Mouse (Mus musculus): ENCODE data around the gene Cyb561d2.

Cyb561d2 gene

DNA sequence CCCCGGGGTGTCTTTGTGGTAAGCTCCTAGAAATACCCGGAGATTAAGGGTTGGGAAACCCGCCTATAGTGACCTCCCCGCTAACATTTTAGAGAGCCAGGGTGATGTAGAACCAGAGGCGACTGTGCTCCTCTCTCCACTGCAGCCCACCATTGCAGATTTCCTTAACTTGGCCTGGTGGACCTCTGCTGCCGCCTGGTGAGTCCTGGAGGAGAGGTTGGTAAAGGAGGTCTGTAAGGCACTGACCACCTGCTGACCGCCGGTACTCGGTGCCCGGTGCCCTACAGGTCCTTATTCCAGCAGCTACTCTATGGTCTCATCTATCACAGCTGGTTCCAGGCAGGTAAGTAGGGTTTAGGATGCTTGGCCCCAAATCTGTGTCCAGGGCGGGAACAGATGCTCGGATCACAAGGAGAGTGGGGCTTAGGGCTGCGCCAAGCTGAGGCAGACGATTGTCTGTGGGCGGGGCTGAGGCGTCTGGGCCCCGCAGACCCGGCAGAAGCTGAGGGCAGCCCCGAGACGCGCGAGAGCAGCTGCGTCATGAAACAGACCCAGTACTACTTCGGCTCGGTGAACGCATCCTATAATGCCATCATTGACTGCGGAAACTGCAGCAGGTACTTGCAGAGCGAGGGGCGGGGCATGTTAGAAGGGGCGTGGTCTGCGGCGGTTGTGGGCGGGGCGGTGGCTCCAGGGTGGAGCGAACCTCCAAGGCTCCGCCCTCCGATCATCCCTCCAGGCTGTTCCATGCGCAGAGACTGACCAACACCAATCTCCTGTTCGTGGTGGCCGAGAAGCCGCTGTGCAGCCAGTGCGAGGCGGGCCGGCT lies 15.6 kb downstream of the Cyb561d2 start:
- no peak for DNase-seq (ENCODE audit: extremely low read depth, insufficient read length, low spot score)

DNA sequence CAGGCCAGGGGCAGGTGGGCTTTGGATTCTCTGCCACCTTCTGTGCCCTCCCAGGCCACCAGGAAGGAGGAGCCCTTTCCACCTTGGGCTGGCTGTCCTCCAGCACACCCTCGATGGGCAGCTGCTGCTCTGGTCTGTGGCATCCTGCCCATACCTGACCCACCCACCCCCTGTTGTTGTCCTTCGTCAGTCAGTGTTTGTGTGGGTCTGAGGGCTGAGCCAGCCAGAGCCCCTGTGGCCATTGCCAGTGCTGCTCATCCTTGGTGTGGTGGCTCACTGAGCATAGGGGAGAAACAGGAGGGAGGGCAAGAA lies 19.6 kb downstream of the Cyb561d2 start:
- DNase-seq (ENCODE audit: extremely low read depth, insufficient read length, low spot score), result no peak

DNA sequence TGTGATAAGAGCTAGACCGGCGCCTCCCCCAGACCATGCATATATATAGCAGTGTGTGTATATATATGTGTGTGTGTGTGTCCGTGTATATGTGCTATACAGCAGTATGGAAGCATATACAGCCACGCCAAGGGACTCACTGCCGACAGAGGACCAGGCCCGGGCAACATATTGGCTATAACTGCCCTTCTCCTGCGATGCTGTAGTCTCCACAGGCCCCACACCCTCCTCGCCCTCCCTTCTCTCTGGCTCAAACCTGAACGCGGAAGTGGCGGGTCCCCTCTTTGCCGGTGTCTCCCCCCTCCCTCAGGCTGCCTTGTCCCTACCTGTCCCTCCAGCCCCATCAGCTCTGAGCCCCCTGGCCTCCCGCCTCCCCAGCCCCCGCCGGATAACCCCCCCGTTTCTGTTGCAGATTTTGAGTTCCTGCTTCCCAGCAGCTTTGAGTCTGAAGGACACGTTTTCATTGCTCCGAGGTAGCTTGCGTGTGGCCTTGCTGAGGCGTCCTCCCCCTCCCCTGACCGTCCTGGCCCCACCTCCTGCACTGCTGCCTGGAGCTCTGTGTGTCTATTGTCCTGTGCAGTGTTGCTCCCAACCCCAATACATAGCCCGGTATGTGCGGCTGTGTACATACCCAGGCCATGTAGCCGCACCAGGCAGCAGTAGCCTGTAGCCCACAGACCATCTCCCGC lies 20.1 kb downstream of the Cyb561d2 start:
- DNase-seq (ENCODE audit: extremely low read depth, insufficient read length, low spot score), result no peak

DNA sequence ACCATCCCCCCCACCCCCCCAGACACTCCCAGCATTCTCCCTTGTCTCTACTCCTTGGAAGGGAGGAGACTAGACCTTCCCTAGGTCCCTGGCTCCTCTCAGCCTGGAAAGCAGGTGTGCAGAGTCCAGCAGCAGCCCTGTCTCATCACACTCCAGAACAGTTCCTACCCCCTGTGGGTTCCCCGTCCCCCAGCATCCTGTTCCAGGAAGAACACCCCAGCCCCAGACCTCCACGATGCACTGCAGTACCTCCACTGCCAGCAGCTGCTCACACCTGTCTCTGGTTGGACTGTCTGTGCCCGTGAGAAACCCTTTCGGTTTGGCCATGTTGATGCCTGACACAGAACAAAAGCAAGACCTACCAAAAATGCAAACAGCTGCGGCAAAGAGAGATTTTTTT lies 20.8 kb downstream of the Cyb561d2 start:
- DNase-seq (ENCODE audit: extremely low read depth, insufficient read length, low spot score), result no peak

DNA sequence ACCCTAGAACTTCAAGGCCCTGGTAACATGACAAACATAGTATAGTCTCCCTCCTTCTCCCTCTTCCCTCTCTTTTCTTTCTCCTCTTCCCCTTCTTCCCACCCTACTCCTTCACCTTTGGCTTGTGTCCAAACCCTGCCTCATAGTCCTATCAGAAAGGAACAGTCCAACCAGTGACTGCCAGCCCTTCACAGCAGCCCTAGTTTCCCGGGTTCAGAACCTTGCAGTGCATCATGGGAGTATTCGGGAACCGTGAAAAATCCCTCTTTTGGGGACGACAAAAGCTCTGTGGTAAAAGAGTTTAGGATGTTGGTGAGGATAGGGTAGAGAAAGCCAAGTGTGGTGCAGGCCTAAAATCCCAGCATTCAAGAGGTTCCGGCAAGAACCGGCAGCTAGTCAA lies 21.7 kb downstream of the Cyb561d2 start:
- no peak for DNase-seq (ENCODE audit: extremely low read depth, insufficient read length, low spot score)

DNA sequence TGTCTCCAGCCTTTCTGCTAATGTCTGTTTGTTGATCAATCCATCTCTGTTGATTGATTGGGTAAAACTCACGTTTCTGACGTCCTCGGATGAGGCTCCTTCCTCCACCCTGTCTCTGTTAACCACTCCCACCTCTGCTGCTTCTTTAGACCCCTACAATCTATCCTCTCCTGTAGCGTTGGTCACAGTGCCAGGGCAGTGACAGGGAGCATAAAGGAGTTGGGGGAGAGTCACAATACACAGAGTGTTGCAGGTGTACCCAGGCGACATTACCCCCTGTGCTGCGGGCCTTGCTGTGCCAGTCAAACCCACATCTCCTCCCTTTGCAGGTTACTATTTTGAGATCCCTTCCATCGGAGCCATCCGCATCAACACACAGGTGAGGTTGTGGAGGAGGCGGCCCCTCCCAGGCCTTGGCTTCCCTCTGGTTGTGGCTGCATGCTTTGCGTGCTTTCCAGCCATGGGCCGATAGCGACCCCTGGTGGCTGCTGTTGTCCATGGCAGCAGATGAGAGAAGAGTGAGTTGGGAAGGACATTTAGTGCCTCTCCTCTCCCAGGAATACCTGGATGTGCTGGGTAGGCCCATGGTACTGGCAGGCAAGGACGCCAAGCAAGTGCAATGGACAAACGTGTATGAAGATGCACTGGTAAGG lies 27.6 kb downstream of the Cyb561d2 start:
- DNase-seq (ENCODE audit: extremely low read depth, insufficient read length, low spot score), result peak; percentile 28

DNA sequence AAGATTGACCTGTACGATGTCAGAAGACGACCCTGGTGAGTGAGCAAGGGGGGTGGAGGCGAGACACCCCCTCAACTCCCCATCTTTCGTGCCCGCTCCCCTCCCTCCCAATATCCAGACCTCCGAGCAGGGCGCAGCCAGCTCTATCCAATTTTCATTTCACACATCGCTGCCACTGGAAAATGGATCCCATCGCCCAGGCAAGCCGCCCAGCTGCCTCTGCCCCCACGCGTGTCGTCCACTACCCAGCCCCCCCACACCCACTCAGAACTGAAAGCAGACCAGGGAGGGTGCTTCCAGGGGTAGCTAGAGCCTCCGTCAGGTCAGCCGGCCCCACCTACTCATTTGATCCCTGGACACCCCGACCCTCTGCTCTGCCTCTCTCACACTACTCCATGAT lies 29.7 kb downstream of the Cyb561d2 start:
- DNase-seq (ENCODE audit: extremely low read depth, insufficient read length, low spot score), result no peak

DNA sequence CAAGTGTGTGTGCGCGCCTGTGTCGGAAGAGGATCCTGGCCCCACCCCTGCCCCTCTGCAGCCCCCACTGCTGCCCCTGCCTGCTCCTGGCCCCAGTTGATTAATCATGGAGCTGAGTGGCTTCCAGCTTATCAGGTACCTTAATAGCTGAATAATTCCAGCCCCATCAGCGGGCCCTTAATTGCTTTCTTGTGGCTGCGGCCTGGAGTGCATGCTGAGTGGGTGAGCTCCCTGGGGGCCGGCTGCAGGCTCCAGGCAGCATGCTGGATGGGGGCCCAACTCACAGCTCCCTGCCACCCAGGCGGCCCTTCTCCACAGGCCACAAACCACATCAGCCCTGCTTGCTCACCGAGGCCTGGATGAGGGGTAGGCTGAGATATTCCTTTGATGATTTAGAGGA lies 30.6 kb downstream of the Cyb561d2 start:
- DNase-seq (ENCODE audit: extremely low read depth, insufficient read length, low spot score), result no peak

DNA sequence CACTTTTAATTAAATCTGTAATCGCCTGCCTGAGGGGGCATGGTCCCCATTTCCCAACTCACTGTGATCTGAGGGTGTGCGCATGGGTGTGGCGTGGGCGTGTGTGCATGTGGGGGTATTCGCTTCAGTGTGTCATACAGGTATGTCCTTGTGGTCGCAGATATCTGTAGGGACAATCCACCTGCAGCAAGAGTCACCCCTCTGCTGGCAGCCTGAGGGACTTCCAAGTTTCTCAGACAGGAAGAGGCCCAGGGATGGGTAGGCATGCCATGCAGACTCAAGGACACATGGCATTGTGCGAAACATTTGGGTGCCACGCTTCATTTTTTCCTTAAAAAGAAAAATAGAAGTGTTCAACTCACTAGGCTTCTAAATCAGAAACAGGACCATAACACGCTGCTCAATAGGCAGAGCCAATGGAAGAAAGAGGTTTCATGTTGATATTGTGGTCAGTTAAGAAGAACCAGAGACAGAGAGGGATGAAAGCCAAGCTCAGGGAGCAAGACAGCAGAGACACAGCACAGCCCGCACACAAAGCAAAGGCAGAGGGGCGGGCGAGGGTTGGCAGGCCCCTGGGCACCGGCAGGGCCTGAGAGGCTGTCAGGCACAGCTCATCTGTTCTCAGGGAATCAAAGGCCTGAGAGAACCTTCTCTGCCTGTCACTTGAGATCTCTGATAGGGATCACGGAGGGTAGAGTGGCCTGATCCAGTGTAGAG lies 31.5 kb downstream of the Cyb561d2 start:
- no peak for DNase-seq (ENCODE audit: extremely low read depth, insufficient read length, low spot score)

DNA sequence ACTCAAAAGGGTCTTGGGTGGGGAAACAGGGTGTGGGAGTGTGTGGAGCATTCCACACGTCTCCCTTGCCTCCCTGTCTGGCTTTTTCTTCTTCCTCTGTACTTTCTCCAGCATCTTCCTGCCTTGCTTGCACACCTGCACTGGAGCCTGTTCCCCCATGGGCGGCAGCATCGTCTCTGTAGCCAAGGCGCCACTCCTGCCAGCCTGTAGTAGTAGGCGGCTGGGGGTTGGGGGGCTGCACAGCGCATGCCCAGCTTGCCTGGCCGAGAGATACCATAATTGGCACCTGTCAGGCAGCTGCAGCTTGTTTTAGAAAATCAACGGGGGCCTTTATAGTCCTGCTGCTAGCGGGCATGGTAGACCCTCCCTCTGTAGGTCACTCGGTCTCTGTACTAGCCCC lies 33.7 kb downstream of the Cyb561d2 start:
- no peak for DNase-seq (ENCODE audit: extremely low read depth, insufficient read length, low spot score)

DNA sequence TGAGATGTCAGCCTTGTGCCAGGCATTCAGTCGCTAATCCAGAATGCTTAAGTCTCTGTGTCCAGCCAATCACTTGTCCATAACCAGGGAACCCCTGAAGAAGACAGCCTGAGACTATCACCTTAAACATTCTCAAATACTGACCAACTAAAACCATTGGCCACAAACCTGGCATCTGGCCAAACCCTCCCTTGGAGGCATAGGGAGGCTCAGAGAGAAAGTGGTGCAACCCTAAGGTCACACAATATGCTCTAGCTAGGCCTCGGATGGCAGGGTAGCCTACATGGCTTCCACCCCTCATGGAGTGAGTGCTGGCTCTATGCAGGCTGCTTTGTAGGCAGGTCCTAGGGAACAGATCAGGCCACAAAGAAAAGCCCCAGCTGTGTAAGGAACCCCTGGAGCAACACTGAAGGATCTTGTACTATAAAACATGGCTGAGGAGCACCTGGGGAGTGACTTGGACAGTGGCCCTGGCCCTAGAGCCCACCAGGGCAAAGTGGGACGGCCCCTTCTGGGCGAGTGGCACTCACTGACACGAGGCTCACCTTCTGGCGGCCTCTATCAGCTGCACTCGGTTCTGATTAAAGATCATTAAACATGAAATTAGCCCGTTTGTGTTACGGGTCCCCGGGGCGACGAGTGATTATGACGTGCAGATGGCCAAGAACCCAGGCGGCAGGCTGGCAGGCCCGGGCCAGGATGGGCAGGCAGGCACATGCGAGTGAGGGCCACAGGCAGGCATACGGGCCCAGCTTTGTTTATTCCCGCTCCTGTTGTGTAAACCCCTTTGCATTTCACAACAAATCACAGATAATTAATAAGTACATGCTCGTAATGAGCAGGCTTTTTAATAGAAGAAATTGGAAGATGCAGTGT lies 37.1 kb downstream of the Cyb561d2 start:
- DNase-seq (ENCODE audit: extremely low read depth, insufficient read length, low spot score), result no peak

DNA sequence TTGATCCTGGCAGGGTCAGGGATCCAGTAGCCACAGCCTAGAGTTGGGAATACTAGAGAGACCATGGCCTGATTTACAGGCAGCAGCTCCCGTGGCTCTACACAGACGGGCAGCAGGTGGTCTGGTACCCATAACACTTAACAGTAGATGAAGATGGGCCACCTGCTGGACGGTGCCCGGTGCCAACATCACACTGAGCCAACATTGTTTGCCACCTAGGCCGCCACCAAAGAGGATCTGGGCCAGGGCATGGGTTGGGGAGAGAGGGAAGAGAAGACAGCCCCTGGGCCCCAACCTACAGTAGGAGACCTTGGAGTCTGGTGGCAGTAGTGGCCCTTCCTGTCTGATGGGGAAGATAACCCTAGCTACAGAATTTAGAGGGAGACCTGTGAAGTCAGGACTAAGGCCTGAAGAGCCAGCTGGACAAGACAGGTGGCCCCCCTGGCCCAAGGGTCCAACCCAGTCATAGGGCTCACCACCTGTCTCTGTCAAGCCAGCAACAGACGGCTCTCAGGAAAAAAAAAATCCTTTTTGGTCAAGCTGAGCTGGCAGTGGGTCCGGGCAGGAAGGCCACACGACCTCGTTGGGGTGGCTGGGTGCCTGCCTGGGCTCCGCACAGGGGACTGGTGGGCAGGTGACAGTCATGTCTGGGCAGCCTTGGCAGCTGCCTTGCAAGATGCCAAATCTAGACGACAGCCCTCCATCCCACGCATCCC lies 39.7 kb downstream of the Cyb561d2 start:
- no peak for DNase-seq (ENCODE audit: extremely low read depth, insufficient read length, low spot score)

DNA sequence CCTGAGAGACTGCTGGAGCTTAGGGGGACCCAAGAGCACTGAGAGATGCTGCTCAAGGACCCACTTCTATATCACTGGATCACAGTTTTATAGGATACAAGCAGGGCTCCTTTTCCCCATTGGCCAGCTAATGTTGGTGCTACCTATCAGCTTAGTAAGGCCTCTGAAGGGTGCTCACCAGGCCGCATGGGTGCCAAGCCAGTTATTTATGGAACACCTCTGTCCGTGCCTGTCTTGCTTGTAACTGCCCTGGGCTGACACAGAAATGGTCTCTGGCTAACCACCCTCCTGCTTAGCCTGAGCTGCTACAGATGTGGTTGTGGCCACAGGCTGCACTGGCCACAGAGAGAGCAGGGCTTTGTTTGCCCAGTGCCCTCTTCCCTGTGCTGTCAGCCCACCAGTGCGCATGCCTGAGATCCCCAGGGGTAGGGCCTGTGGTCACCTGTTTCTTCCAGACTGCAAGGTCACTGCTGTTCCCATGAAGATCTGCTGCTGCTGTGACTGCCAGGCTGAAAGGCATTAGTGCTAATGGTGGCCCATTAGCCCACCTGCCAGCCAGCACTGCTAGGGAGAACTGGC lies 41.2 kb downstream of the Cyb561d2 start:
- DNase-seq (ENCODE audit: extremely low read depth, insufficient read length, low spot score), result no peak

DNA sequence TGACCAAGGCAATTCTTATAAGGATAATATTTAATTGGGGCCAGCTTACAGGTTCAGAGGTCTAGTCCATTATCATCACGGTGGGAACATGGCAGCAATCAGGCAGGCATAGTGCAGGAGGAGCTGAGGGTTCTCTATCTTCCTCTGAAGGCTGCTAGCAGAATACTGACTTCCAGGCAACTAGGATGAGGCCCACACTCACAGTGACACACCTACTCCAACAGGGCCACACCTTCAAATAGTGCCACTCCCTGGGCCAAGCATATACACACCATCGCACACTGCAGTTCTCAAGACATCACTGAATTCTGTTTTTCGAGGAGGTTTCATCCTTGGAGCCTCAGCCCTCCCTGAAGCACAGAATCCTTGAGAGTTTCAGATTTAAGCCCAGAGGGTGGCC lies 45.6 kb downstream of the Cyb561d2 start:
- no peak for DNase-seq (ENCODE audit: extremely low read depth, insufficient read length, low spot score)

DNA sequence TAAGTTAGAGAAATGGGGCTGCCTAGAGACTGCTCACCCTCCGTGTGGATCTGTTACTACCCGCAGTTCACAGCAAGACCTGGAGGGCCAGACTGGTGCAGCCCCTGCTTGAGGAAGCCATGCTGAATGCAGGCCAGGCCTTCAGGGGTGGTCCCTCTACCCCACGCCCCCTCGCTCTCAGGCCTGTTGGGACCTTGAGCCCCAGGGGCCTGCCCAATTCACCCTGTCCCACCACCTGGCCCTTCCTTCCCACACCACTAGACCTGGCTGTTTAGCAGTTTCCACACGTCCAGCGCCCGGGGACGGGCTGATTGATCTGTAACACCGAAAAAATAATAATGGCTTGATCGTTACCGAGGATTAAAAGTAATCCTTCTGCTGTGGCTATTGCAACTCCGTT lies 47.8 kb downstream of the Cyb561d2 start:
- DNase-seq (ENCODE audit: extremely low read depth, insufficient read length, low spot score), result no peak

DNA sequence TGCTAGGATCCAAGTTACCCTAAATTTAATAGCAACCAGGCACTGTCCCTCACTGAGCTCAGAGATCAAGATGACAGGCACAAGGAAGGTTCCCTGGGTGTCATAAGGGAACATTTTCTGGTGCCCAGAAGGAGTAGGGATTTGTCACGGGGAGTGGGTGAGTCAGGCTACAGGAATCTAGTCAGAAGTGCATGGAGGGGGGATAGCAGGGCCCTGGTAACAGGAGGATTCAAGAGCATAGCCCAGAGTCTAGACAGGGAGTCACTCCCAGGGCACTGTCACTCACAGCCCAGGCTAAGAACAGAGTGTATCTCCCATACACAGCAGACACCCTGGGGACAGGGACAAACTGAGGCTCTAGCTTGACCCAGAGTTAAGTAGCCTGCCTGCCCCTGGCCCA lies 48.5 kb downstream of the Cyb561d2 start:
- peak; percentile 55 for DNase-seq (ENCODE audit: extremely low read depth, insufficient read length, low spot score)

DNA sequence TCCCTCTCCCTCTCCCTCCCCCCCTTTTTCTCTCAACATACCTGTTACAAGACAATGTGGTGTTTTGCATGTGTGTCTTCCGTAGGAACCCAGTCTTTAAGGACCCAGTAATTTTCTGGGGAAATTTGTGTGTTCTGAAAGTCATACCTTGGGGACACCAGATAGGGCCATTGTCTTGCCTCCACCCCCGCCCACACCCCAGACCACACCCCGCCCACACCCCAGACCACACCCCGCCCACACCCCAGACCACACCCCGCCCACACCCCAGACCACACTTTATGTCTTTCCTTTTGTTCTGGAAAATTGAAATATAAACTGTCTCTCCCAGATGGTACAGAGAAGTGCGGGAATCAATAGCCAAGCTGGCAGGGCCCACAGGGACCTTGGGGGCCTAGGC lies 51.4 kb downstream of the Cyb561d2 start:
- DNase-seq (ENCODE audit: extremely low read depth, insufficient read length, low spot score), result no peak

DNA sequence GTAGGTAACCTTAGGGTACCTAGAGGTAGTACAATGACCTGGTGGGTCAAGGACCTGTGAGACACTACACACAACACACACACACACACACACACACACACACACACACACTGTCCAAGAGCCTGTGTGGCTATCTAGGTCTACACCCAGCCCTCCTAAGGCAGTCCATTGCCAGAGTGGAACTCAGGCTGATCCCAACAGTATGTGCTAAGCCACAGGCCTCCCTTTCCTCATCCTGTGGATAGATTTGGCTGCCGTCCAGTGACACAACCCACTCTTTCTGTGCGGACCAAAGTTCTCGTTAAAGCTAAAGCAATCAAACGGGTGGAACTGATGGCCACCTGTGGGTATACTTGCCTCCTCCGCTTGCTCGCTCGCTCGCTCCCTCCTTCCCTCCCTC lies 51.8 kb downstream of the Cyb561d2 start:
- DNase-seq (ENCODE audit: extremely low read depth, insufficient read length, low spot score), result no peak

Measured in 3134 (cell line).